Mouse (Mus musculus): ENCODE results near the gene Actr3b. TPM values are rescaled to one million over a fixed set of nuclear protein-coding genes. Genes with fewer than 3 reads are reported as not detected.
"Not testable (repeated sequence)": the region's sequence is repeated elsewhere in the genome, so short reads cannot be mapped to it uniquely, and the experiment has no call there.

The Actr3b gene
- total RNA-seq, 2 experiments from 2014 or later, result 122 to 133 TPM

- intact Hi-C loops (cut with DNase I), result loop anchor here (10.0 kb wide), 1 partner anchor 1013 kb away; no protein-coding TSS in a partner anchor
Observed at GRCm38 (mm10) chr5:25871342-25872023, 111.7 kb downstream of the Actr3b start.

GRCm38 (mm10) chr5:25873046-25873445, 113.2 kb downstream of the Actr3b start:
- intact Hi-C loops (cut with DNase I), result loop anchor here (10.0 kb wide), 1 partner anchor 1012 kb away; no protein-coding TSS in a partner anchor
- DNase-seq (ENCODE audit: low spot score in 2 of 2), result peak in 1 of 2 experiments; percentile 18

More at GRCm38 (mm10) chr5:25871342-25872023, 111.7 kb downstream of the Actr3b start:
- DNase-seq (ENCODE audit: low spot score in 2 of 2), result no peak

- not testable (repeated sequence) for DNase-seq (ENCODE audit: low spot score in 2 of 2)
- intact Hi-C loops (cut with DNase I), result loop anchor here (10.0 kb wide), 1 partner anchor 1009 kb away; no protein-coding TSS in a partner anchor
Observed at GRCm38 (mm10) chr5:25875927-25876326, 116.1 kb downstream of the Actr3b start.

GRCm38 (mm10) chr5:25877281-25877680, 117.5 kb downstream of the Actr3b start:
- intact Hi-C loops (cut with DNase I), result loop anchor here (10.0 kb wide), 1 partner anchor 1008 kb away; no protein-coding TSS in a partner anchor
- no peak for DNase-seq (ENCODE audit: low spot score in 2 of 2)

DNA sequence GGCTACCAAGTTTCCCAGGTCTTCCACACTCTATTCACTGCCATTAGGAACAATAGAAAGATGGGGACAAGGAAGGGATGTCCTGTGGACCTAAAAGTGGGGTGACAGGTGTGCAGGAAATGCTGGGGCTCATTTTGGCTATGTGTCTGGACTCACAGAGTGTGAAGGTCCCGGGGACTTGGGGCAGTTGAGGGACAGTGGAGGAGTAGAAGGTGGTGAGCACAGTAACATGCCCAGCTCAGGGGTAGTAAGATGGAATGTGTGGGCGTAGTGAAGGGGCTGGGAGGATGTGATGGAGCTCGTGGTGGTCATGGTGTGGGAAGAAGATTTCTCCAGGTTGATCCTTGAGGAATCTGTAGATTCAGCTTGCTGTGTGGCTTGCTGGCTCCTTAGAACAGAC, 118.2 kb downstream of the Actr3b start:
- intact Hi-C loops (cut with DNase I), result loop anchor here (10.0 kb wide), 1 partner anchor 1007 kb away; no protein-coding TSS in a partner anchor
- no peak for DNase-seq (ENCODE audit: low spot score in 2 of 2)

GRCm38 (mm10) chr5:25886708-25887107, 126.9 kb downstream of the Actr3b start:
- DNase-seq (ENCODE audit: low spot score in 2 of 2), result no peak
- intact Hi-C loops (cut with DNase I), result no loop called here

DNA sequence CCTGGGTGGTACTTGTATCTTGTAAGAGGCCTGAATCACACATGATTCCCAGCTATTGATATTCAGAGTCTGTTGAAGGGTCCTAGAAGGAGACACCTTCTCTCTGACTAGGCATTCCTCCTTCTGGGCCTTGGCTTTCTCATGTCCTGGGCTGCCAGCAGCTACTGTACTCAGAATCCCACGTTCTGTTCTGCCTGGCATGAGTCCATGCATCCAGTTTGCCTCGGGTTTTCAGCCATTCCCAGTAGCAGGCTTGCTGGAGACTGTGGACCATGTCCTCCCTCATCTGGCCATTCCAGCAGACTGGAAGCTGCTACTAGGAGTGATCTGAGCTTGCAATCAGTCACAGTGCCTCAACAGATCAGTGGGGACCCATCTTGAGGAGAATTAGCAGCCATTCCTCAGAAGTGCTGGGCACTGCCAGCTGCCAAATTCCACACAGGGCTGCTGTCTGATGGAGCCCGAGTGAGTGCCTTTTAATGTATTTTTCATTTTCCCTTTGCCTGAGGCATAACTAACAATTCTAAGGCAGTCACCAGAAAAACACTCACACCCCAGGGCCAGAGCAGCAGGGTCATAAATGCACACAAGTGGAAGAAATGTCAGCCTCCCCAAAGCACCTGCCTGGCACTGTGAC, 130.1 kb downstream of the Actr3b start:
- DNase-seq (ENCODE audit: low spot score in 2 of 2), result no peak
- intact Hi-C loops (cut with DNase I), result no loop called here

- no peak for DNase-seq (ENCODE audit: low spot score in 2 of 2)
- intact Hi-C loops (cut with DNase I), result no loop called here
Observed at GRCm38 (mm10) chr5:25891321-25891720, 131.5 kb downstream of the Actr3b start.

Other genes with a start within 250 kb of the Actr3b start
- under 1 TPM in 1 of 2 experiments, not detected in 1; 0.27 TPM for gene Cct8l1, start 243.9 kb upstream of the Actr3b start, total RNA-seq (2021)
- 1 to 10 TPM; 5.0 to 5.9 TPM for gene Xrcc2, start 54.2 kb upstream of the Actr3b start, total RNA-seq (2021)
- not detected for gene Gm21663, start 182.4 kb downstream of the Actr3b start, total RNA-seq (2021)
- not detected for gene Gm21671, start 194.4 kb downstream of the Actr3b start, total RNA-seq (2021)
- gene Gm21680, start 212.7 kb downstream of the Actr3b start, total RNA-seq (2021), result not detected
- not detected for gene Gm21698, start 228.7 kb downstream of the Actr3b start, total RNA-seq (2021)
- gene Gm1979, start 244.8 kb downstream of the Actr3b start, total RNA-seq (2021), result not detected

Measured in left cerebral cortex, postnatal 36 days (tissue).